Mouse (Mus musculus): ENCODE results near the gene Gigyf2.

GRCm38 (mm10) chr1:87468321-87468720 is 141.5 kb downstream of the Gigyf2 start:
- TF ChIP-seq CTCF (IDR thresholded peaks at IDR 0.05; ENCODE audit: low read depth), result peak; percentile 64
- TF ChIP-seq EP300 (optimal IDR thresholded peaks at IDR 0.05), result no peak
